Mouse (Mus musculus): ENCODE measurements around the gene Large1.

- TF ChIP-seq CTCF (conservative IDR thresholded peaks at IDR 0.05; ENCODE audit: low read length) (no peak), NANOG (IDR thresholded peaks at IDR 0.05; ENCODE audit: borderline replicate concordance, low read length) (no peak)
Observed at GRCm38 (mm10) chr8:73295531-73295930, 57.8 kb downstream of the Large1 start.

All from E14TG2a.4 (cell line).